Mouse (Mus musculus): ENCODE data around the gene Fgf6. TPM values are rescaled to one million over a fixed set of nuclear protein-coding genes. Genes with fewer than 3 reads are reported as not detected.
A peak's percentile ranks its signal among the peaks of the same experiment; 100 is the strongest.

Gene Fgf6
- 0.09 and 0.18 TPM in 2 replicates for polyA plus RNA-seq (2014; fragmentation: Nextera tagmentation; extraction: Ambion mirVana)

DNA sequence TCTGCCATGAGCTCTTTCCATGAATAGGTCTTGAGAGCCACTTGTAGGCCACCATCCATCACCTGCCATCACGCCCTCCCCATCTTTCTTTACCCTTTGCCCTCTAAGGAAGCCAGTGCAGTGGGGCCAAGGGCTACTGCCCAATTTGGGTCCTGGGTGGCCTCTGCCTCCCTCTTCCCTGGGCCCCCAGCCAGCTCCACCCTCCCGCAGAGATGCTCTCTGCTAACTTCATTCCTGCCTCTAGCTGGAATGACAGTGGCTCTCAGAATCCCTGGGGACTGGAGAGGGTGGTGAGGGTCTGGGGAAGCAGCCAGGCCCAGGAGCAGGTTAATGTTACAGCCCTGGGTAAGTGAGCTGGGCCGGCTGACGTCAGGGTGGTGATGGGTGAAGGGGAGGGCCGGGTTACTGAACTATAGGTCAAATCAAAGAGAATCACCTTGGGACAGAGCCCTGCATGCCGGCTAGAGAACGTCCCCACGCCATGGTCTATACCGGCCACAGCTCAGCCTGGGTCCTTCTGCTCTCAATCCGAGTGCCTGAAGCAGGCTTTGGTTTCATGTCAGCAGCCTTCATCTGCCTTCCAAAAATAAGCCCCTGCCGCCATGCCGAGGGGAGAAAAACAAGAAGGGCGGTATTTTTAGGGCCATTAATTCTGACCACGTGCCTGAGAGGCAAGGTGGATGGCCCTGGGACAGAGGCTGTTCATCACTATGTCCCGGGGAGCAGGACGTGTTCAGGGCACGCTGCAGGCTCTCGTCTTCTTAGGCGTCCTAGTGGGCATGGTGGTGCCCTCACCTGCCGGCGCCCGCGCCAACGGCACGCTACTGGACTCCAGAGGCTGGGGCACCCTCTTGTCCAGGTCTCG, at the start of gene Fgf6:
Fgf6 (plus strand) TSS at position 681 of the 865 bp plus-strand sequence.
- H3K9ac ChIP-seq (ENCODE audit: low read depth, low read length), result 0 out of 2 replicates have a peak within 1 kb of the TSS, but pooled peaks have one; percentile 5
- peaks cover 2% of the 10 kb centered on the region; the same call in 1 of the 2 replicates for H3K27me3 ChIP-seq (ENCODE audit: control insufficient read depth, insufficient read depth, low read length)
- no peak within 1 kb of the TSS for H3K27ac ChIP-seq (ENCODE audit: low read depth, low read length)
- WGBS (ENCODE audit: insufficient replicate concordance), result 63% methylated on average over 26 of the region's 26 CpGs
- H3K4me1 ChIP-seq (ENCODE audit: control insufficient read depth, insufficient read depth, low read length), result peaks cover 20% of the 10 kb centered on the region
- no peaks in the 10 kb centered on the region for H3K9me3 ChIP-seq (replicated peaks; ENCODE audit: control insufficient read depth, low read length)
- ATAC-seq (replicated peaks; ENCODE audit: insufficient number of reproducible peaks, low FRiP score, low TSS enrichment), result no peak
- H3K36me3 ChIP-seq (ENCODE audit: control insufficient read depth, insufficient read depth, low read length), result no peaks in the 10 kb centered on the region
- 0 out of 2 replicates have a peak within 1 kb of the TSS, but pooled peaks have one; percentile 14 for H3K4me2 ChIP-seq
- no peak within 1 kb of the TSS for H3K4me3 ChIP-seq (ENCODE audit: low read depth, low read length)

DNA sequence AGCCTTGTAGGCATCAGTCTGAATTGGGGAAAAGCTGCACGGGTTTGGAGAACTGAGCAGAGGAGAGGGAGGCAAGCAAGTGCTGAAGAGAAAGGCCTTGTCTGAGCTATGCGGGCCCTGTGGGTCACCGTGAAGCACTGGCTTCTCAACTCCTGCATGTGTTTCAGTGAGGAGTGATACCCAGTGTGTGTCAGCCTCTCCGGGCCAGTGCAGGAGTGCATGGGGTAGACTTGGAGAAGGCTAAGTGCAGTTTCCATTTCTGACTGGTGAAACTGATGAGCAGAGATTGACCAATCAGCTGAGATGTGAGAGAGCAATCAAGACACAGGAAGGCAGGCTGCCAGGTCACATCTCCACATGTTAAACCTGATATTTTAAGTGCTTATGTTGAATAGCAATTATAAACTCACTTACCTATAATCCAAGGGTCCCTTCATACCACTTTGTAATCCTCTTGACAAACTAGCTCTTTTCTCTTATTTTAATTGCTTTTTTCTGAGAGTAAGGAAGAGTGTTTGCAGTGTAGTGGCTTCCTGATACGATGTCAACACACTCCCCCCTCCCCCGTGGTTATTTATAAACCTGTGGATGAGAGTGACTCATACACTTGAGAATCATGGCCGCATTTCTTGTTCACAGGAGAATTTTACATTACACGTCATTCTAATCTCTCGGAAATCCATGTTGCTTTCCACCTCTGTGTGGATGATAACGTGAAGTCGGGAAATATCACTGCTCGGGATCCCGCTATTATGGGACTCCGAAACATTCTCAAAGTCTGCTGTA, 49.0 kb upstream of the Fgf6 start:
- peak overlapping the region; percentile 25; the same call in 1 of the 2 replicates for H3K27ac ChIP-seq (ENCODE audit: low read depth, low read length)
- no peaks in the 10 kb centered on the region for H3K9me3 ChIP-seq (replicated peaks; ENCODE audit: control insufficient read depth, low read length)
- no peak overlapping the region for H3K4me2 ChIP-seq
- 0 out of 2 replicates have a peak, but pooled peaks have one; percentile 55 for ATAC-seq (replicated peaks; ENCODE audit: insufficient number of reproducible peaks, low FRiP score, low TSS enrichment)
- H3K4me1 ChIP-seq (ENCODE audit: control insufficient read depth, insufficient read depth, low read length), result 0 out of 2 replicates have a peak, but pooled peaks cover 5% of the 10 kb centered on the region
- H3K4me3 ChIP-seq (ENCODE audit: low read depth, low read length), result no peak overlapping the region
- WGBS (ENCODE audit: insufficient replicate concordance), result 59% methylated on average over 14 of the region's 14 CpGs
- no peaks in the 10 kb centered on the region for H3K36me3 ChIP-seq (ENCODE audit: control insufficient read depth, insufficient read depth, low read length)
- H3K9ac ChIP-seq (ENCODE audit: low read depth, low read length), result no peak overlapping the region
- H3K27me3 ChIP-seq (ENCODE audit: control insufficient read depth, insufficient read depth, low read length), result no peaks in the 10 kb centered on the region

DNA sequence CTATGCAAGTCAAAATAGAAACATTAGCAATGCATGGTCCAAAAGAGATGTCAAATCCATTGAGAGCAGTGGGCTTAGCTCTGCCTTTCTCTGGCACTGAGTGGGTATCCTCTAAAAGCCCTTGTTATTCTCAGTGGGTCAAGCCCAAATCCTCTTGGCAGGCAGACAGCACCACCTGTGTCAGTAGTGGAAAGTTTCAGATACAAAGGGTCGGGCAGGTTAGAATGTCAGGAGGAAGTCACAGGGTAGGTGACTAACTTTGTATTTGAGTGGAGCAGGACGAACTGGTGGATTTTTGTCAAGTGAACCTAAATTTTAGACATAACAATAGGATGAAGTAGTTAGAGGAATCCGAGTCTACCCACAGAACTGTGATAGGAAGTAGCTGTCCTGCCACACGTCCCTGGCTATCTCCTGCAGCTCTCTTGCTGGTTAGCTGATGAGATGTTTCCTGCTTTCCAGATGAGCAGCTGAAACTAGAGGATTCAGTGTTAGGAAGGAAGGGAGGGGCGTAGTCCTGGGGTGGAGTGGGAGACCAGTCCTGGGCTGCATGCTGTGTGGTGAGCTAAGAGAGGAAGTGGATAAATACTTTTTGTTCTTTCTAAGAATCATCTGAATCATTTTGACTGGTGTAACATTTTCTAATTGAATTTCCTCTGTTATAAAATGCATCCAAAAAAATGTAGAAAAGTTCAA, 33.7 kb upstream of the Fgf6 start:
- ATAC-seq (replicated peaks; ENCODE audit: insufficient number of reproducible peaks, low FRiP score, low TSS enrichment), result peak; percentile 67; the same call in 1 of the 2 replicates

DNA sequence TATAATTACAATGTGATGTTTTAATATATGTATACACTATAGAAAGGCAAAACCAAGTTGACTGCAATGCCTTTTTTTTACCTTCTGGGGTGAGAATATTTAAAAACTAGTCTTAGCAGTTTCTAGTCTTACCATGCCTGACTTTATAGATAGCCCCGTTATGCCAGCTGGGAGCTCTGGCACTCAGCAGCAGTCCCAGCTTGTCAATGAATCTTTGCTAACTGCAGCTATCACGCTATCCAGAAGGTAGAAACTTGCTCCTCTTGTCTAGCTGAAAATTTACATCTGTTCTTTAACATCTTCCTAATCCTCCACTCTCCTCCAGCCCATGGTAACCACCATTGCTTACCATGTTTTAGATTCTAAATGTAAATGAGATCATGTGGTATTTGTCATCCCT, 21.7 kb upstream of the Fgf6 start:
- Histone ChIP-seq H3K4me3 (ENCODE audit: low read depth, low read length) (no peak overlapping the region), H3K9me3 (replicated peaks; ENCODE audit: control insufficient read depth, low read length) (no peaks in the 10 kb centered on the region), H3K9ac (ENCODE audit: low read depth, low read length) (no peak overlapping the region), H3K36me3 (ENCODE audit: control insufficient read depth, insufficient read depth, low read length) (no peaks in the 10 kb centered on the region), H3K27me3 (ENCODE audit: control insufficient read depth, insufficient read depth, low read length) (no peaks in the 10 kb centered on the region), H3K27ac (ENCODE audit: low read depth, low read length) (no peak overlapping the region), H3K4me2 (no peak overlapping the region), H3K4me1 (ENCODE audit: control insufficient read depth, insufficient read depth, low read length) (no peaks in the 10 kb centered on the region)
- ATAC-seq (replicated peaks; ENCODE audit: insufficient number of reproducible peaks, low FRiP score, low TSS enrichment), result no peak
- WGBS (ENCODE audit: insufficient replicate concordance), result 61% methylated on average over 2 of the region's 2 CpGs

More for the DNA sequence above, 33.7 kb upstream of the Fgf6 start:
- H3K4me2 ChIP-seq, result no peak overlapping the region
- H3K9ac ChIP-seq (ENCODE audit: low read depth, low read length), result no peak overlapping the region
- no peak overlapping the region for H3K4me3 ChIP-seq (ENCODE audit: low read depth, low read length)
- H3K27me3 ChIP-seq (ENCODE audit: control insufficient read depth, insufficient read depth, low read length), result no peaks in the 10 kb centered on the region
- no peaks in the 10 kb centered on the region for H3K4me1 ChIP-seq (ENCODE audit: control insufficient read depth, insufficient read depth, low read length)
- H3K9me3 ChIP-seq (replicated peaks; ENCODE audit: control insufficient read depth, low read length), result no peaks in the 10 kb centered on the region
- no peak overlapping the region for H3K27ac ChIP-seq (ENCODE audit: low read depth, low read length)
- 32% methylated on average over 5 of the region's 5 CpGs for WGBS (ENCODE audit: insufficient replicate concordance)
- no peaks in the 10 kb centered on the region for H3K36me3 ChIP-seq (ENCODE audit: control insufficient read depth, insufficient read depth, low read length)

DNA sequence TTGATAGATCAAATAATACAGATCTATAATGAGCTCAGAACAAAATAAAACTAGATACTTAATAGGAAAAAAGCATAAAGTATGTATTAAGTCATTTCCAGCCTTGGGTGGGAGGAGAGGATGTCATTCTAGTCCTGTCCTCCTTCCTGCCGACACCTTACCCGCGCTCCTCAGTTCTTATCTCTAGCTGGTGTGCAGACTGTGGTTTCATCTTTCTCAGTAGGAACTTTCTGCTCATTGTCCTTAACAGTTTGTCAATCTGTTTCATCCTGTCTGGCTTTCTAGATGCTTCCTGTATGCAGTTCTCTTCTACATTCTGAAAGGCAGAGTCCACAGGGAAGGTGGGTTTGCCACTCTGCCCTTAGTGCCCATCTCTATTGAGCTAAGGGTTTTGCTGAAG, 19.9 kb upstream of the Fgf6 start:
- Histone ChIP-seq H3K4me1 (ENCODE audit: control insufficient read depth, insufficient read depth, low read length) (no peaks in the 10 kb centered on the region), H3K4me2 (no peak overlapping the region), H3K9ac (ENCODE audit: low read depth, low read length) (no peak overlapping the region), H3K36me3 (ENCODE audit: control insufficient read depth, insufficient read depth, low read length) (no peaks in the 10 kb centered on the region), H3K9me3 (replicated peaks; ENCODE audit: control insufficient read depth, low read length) (no peaks in the 10 kb centered on the region), H3K4me3 (ENCODE audit: low read depth, low read length) (no peak overlapping the region), H3K27me3 (ENCODE audit: control insufficient read depth, insufficient read depth, low read length) (no peaks in the 10 kb centered on the region), H3K27ac (ENCODE audit: low read depth, low read length) (no peak overlapping the region)
- ATAC-seq (replicated peaks; ENCODE audit: insufficient number of reproducible peaks, low FRiP score, low TSS enrichment), result no peak
- 40% methylated on average over 3 of the region's 3 CpGs for WGBS (ENCODE audit: insufficient replicate concordance)

DNA sequence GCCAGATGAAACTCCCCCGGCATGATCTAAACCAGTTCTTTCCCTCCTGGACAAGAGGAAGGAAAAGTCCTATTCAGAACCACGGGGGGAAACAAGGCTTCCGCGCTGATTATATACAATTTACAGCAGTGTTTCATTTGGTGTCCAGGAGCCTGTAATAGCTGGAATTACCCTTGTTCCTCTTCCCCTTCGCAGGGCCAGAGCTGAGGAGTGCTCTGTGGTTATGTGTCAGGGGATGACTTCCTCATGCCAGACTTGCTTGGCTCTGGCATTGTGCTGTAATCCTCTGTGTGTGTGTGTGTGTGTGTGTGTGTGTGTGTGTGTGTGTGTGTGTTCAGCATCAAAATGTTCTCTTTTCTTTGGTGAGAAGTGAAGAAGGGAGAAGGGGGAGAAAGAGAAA, 19.0 kb upstream of the Fgf6 start:
- no peak overlapping the region for H3K4me3 ChIP-seq (ENCODE audit: low read depth, low read length)
- 68% methylated on average over 5 of the region's 5 CpGs for WGBS (ENCODE audit: insufficient replicate concordance)

DNA sequence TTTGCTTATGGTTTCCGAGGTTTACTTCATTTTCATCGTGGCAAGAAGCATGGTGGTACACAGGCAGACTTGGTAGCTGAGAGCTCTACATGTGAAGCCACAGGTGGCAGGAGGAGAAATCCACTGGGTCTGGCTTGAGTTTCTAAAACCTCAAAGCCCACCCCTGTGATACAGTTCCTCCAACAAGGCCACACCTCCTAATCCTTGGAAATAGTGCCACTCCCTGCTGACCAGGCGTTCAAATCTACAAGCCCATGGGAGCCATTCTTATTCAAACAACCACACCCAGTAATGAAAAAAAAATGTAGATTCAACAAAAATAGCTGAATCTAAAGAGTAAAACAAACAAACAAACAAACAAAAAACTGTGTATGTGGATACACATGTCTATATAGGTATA, 9.7 kb upstream of the Fgf6 start:
- no peak overlapping the region for H3K4me3 ChIP-seq (ENCODE audit: low read depth, low read length)
- no peak for ATAC-seq (replicated peaks; ENCODE audit: insufficient number of reproducible peaks, low FRiP score, low TSS enrichment)
- H3K4me2 ChIP-seq, result no peak overlapping the region
- H3K27me3 ChIP-seq (ENCODE audit: control insufficient read depth, insufficient read depth, low read length), result no peaks in the 10 kb centered on the region
- H3K27ac ChIP-seq (ENCODE audit: low read depth, low read length), result no peak overlapping the region
- no peaks in the 10 kb centered on the region for H3K9me3 ChIP-seq (replicated peaks; ENCODE audit: control insufficient read depth, low read length)
- 83% methylated on average over 3 of the region's 3 CpGs for WGBS (ENCODE audit: insufficient replicate concordance)
- no peak overlapping the region for H3K9ac ChIP-seq (ENCODE audit: low read depth, low read length)
- no peaks in the 10 kb centered on the region for H3K4me1 ChIP-seq (ENCODE audit: control insufficient read depth, insufficient read depth, low read length)
- H3K36me3 ChIP-seq (ENCODE audit: control insufficient read depth, insufficient read depth, low read length), result no peaks in the 10 kb centered on the region

More for the DNA sequence above, 19.0 kb upstream of the Fgf6 start:
- Histone ChIP-seq H3K27me3 (ENCODE audit: control insufficient read depth, insufficient read depth, low read length) (no peaks in the 10 kb centered on the region), H3K27ac (ENCODE audit: low read depth, low read length) (no peak overlapping the region), H3K9ac (ENCODE audit: low read depth, low read length) (no peak overlapping the region), H3K4me1 (ENCODE audit: control insufficient read depth, insufficient read depth, low read length) (no peaks in the 10 kb centered on the region), H3K9me3 (replicated peaks; ENCODE audit: control insufficient read depth, low read length) (no peaks in the 10 kb centered on the region), H3K4me2 (no peak overlapping the region), H3K36me3 (ENCODE audit: control insufficient read depth, insufficient read depth, low read length) (no peaks in the 10 kb centered on the region)
- no peak for ATAC-seq (replicated peaks; ENCODE audit: insufficient number of reproducible peaks, low FRiP score, low TSS enrichment)

DNA sequence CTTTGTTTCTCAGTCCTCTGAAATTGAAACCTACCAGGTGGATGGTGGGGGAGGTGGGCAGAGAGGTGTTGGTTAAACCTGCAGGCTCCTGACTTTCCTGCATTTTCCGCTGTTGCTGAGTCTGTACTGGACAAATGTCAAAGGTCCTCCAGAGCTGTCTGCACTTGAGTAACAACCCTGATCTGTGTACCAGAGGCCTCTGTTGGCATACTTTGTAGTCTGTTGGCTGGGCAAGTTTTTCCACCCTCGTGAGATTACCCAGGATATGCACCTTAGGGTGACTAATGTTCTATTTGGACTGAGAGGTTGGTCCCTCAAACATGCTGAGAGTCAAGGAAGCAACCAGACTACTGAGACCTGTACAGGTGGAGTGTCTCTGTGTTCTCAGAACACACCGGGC, 8.8 kb upstream of the Fgf6 start:
- 74% methylated on average over 3 of the region's 3 CpGs for WGBS (ENCODE audit: insufficient replicate concordance)
- no peak overlapping the region for H3K4me3 ChIP-seq (ENCODE audit: low read depth, low read length)
- H3K4me2 ChIP-seq, result no peak overlapping the region
- H3K9me3 ChIP-seq (replicated peaks; ENCODE audit: control insufficient read depth, low read length), result no peaks in the 10 kb centered on the region
- ATAC-seq (replicated peaks; ENCODE audit: insufficient number of reproducible peaks, low FRiP score, low TSS enrichment), result no peak
- no peaks in the 10 kb centered on the region for H3K4me1 ChIP-seq (ENCODE audit: control insufficient read depth, insufficient read depth, low read length)
- no peak overlapping the region for H3K9ac ChIP-seq (ENCODE audit: low read depth, low read length)
- H3K27ac ChIP-seq (ENCODE audit: low read depth, low read length), result no peak overlapping the region
- H3K27me3 ChIP-seq (ENCODE audit: control insufficient read depth, insufficient read depth, low read length), result no peaks in the 10 kb centered on the region
- H3K36me3 ChIP-seq (ENCODE audit: control insufficient read depth, insufficient read depth, low read length), result no peaks in the 10 kb centered on the region

Data from heart, embryonic 11.5 days (tissue).